Mouse (Mus musculus): ENCODE measurements around the gene Aff3.

Aff3 gene

DNA sequence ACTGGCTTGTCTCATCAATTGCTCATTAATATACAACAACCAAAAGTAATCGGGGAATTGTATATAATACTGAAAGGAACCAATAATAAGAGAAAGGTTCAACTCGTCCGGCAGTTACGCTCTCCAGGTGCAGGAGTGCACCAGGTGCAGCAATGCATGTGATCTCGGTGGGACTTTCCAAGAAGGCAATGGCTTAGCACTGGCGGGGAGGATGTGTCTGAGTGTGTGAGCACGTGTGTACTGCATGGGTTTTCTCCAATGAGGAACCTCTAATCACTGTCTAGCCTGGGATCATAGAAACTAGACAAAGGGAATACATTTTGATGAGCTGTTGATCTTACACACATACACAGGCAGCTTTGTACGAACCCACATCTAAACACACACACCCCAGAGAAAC lies 485.8 kb downstream of the Aff3 start:
- no peak for ATAC-seq (ENCODE audit: low TSS enrichment)

- ATAC-seq (ENCODE audit: low TSS enrichment): no peak
Observed at GRCm38 (mm10) chr1:38176077-38176476, 488.7 kb downstream of the Aff3 start.

DNA sequence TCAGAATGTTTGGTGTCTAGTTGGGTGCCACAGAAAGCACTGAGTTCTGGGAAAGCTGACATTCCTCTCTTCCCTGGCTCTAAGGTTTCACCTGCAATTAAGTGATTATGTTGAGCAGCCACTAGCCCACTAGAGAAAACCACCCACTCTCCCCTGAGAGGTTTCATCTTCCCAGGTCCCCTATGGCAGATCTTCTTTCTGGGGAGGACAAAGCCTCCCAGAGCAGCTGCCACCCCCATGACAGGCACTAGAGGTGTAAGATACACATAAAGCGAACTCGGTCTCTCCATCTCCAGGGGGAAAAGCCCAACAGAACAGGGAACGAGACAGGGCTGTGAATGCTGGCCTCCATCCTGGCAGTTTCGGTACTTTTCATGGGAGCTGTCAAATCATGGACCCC lies 492.9 kb downstream of the Aff3 start:
- no peak for ATAC-seq (ENCODE audit: low TSS enrichment)

GRCm38 (mm10) chr1:38165696-38166095 lies 499.1 kb downstream of the Aff3 start:
- no peak for ATAC-seq (ENCODE audit: low TSS enrichment)

DNA sequence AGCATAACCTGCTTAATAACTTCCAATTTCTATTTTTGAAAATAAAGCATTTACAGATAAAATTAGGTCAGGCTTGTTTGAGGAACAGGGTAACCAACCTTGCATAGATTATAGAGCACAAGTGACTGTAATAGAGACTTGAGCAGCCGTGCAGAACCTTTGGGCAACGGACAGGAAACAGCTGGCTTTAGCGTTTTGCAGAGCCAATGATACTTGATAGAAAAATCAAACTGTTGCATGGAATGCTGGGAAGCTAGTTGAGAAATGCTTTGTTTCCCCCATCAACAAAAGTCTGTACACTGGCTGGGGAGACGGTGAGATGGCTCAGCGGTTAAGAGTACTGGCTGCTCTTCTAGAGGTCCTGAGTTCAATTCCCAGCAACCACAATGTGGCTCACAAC lies 514.7 kb downstream of the Aff3 start:
- no peak for ATAC-seq (ENCODE audit: low TSS enrichment)

GRCm38 (mm10) chr1:38146008-38146407 lies 518.7 kb downstream of the Aff3 start:
- ATAC-seq (ENCODE audit: low TSS enrichment): no peak

DNA sequence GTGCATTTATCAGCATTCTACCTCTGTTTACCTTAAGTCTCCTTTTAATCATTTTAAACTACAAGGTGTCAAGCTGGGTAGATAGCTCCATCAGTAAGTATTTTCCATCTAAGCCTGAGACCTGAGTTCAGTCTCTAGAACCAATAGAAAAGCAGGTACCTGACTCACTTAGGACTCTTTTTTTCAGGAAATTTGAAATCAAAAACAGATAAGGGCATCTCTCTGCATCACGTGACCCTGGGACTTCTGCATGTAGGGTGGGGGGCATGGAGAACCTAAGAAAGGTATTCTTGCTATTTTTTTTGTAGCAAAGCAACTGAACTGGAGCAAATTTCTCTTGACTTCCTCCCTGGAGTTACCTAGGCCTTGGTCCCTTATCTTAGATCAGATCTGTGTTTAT lies 523.4 kb downstream of the Aff3 start:
- ATAC-seq (ENCODE audit: low TSS enrichment): no peak

DNA sequence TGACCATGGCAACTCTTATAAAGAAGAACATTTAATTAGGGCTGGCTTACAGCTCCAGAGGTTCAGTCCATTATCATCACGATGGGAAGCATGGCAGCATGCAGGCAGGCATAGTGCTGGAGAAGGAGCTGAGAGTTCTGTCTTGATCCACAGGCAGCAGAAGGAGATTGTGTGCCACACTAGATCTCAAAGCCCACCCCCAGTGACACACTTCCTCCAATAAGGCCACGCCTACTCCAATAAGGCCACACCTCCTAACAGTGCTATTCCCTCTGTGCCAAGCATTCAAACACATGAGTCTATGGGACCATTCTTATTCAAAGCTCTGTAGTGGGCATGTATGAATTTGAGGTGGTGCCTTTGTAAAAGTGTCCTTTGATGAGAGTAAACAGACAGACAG lies 523.8 kb downstream of the Aff3 start:
- ATAC-seq (ENCODE audit: low TSS enrichment): no peak

GRCm38 (mm10) chr1:38139396-38139795 lies 525.4 kb downstream of the Aff3 start:
- no peak for ATAC-seq (ENCODE audit: low TSS enrichment)

GRCm38 (mm10) chr1:38132942-38133341 lies 531.8 kb downstream of the Aff3 start:
- no peak for ATAC-seq (ENCODE audit: low TSS enrichment)

DNA sequence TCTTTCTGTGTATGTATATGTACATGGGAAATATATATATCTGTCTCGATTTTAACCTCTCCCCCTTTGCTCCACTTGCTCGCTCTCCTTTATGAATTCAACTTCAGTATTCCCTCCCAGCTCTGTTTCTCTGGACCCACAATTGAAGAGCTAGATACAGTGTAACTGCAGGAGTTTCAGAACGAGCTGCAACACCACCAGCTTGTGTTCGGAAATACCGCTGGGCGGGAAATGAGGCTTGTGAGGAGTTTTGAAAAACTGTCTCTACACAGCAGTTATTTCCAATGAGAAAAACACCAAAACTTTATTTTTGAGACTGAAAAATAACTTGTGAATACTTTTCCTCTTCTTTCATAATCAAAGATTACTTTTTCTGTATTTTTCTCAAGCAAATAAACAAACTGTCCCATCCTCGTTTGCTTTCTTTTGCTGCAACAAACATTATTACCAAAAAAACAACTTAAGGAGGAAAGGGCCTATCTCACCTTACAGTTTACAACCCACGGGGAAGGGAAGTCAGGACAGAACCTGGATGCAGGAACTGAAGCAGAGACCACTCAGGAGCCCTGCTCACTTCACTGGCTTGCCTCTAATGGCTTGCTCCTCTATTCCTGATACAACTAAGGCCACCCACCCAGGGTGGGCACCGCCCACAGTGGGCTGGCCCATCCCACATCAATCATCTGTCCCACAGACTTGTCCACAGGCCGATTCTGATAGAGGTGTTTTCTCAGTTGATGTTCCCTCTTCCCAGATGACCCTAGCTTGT lies 533.9 kb downstream of the Aff3 start:
- no peak for ATAC-seq (ENCODE audit: low TSS enrichment)

DNA sequence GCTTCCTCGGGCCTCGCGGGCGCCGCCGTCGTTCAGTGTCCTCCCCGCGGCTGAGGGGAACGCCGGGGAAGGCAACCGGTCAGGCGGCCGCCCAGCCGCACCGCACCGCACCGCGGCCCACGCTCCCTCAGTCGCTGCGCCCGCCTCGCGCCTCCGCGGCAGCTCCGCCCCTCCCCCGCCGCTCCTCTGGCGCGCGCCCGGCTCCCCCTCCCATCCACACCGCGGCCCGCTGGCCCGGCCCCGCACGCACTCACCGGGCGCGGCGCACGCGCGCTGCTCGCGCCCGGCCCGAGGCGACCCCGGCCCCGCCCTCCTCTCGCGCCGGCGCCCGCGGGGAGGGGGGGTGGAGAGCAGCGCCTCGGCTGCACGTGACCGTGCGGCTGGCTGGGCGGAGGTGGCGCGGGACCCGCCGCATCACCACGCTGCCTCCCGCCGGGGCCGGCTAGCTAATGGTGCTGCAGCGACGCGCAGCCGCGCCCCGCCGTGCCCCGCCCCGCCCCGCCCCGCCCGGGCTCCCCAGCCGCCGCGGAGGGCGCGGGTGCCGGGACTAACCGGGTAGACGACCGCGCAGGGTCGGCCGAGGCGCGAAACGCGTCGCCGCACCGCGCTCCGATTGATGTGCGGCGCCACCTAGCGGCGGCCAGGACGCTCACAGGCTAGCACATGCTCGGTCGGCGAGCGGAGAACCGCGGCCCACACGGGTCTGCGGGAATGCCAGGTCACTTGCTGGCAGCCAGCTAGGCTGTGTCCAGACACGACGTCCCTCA lies 535.1 kb downstream of the Aff3 start, which contains the start of gene Rev1:
Rev1 (minus strand) TSS at position 301 of the 767 bp plus-strand sequence.
- ATAC-seq (ENCODE audit: low TSS enrichment): peak; percentile 86

GRCm38 (mm10) chr1:38128919-38129436 lies 535.8 kb downstream of the Aff3 start:
- peak; percentile 26; the same call in 1 of the 2 replicates for ATAC-seq (ENCODE audit: low TSS enrichment)
